Mouse (Mus musculus) embryo, embryonic 11.5 days (tissue): ENCODE data around the gene Mturn.

Source experiments
- DNase-seq: peaks from one replicate; pipeline ENCODE4 v3.0.0-alpha.2; 2012; ENCODE audit warnings: low read depth, low spot score

Gene Mturn

DNA sequence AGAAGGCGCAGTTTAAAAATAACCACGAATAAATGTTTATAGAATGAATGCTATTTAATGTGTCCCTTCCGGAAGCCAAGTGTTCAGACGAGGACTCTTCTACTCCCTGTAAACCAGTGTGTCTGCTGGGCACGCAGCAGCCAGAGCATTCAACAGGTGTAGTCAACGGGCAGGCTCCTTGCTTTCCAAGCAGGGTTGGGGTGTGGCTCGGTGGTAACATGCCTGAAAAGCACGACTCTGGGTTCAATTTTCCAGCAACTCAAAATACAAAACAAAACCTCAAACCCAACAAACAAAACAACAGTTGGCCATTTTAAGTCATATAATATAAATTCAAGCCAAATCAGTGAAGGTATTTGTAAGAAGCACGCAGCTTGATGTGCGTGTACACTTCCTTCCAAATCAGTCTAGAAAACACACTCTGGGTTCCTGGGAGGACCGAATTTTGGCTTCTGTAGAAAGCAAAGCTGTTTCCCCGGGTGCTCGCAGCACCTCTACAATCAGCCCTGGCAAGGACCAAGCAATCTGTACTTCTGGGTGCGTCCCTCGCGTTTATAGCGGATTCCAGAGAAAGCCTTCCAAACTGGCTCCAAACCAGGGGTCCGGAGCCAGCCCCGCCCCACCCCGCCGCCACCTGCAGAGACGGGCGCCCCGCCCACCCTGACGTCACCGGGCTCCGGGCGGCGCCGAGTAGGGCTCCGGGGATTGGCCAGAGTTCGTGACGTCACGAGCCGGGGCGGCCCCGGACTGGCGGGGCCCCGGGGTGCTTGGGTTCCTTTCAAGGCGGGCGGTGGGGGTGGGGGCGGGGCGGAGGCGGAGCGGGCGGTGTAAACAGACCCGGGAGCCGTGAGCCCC, at the start of gene Mturn:
Gene Mturn (plus strand): TSS at position 734 of the 855 bp plus-strand sequence.
- DNase-seq: peak; percentile 90

GRCm38 (mm10) chr6:54639877-54640276, 41.5 kb upstream of the Mturn start:
- no peak for DNase-seq

- no peak for DNase-seq
These were observed 39.5 kb upstream of the Mturn start for GRCm38 (mm10) chr6:54641953-54642352.

- DNase-seq: no peak
These were observed 38.2 kb upstream of the Mturn start for GRCm38 (mm10) chr6:54643181-54643580.

DNA sequence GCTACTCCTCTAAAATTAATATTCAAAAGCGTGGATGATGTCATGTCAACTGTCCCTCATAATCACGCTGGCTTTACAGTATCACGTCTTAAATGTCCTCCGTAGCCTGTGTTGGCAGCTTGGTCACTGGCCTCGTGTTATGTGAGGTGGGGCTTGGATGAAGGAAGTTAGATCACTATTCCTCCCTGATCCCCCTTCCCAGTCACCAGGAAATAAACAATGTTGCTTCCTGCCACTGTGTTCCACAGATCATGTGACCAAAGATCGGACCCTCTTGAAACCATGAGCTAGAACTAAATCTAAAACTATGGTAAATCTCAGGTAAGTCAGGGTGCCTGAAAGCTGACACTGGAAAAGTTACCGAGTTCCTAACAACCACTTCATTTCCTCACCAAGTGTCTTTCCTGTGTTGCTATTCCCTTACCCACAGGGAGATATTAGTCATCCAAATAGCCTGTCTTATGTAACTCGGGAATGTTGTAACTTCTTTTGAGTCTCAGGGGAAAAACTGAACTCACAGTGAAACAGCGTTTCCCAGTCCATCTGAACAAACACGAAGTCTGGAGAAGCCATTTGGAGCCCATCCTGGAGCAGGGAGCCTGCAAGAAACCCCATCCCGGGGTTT, 25.8 kb upstream of the Mturn start:
- no peak for DNase-seq

DNA sequence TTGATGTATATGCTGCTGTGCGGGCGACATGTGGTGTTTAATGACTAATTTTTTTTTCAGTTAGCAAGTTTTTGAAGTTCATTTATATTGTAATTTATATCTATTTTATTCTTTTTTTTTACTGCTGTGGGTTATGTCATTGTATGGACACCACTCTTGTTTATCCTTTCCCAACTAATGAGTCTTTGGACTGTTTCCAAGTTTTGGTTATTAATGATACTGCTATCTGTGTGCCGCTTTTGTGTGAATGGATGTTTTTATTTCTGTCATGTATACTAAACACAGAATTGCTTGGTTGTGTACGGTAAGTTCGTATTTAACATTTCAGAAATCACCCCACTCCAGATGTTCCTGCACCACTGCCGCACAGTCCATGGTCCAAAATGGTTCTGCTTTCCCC, 23.6 kb upstream of the Mturn start:
- no peak for DNase-seq

DNA sequence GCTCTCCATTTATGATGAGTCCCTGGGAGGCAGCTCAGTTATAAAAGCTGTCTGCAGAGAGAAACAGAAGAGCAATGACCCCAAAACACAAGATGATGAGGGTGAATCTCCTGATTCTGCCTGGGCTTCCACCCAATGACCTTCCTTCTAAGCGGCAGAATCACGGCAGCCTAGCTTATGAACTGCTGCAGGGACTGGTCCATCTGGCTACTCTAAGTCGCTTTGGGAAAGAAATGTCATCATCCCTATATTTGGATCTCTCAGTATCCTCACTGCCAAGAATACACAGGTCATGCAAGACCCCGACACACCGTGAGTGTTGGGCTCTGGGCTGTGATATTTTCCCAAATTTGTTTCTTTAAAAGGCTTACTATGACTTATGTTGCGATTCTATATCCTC, 11.6 kb upstream of the Mturn start:
- DNase-seq: no peak

DNA sequence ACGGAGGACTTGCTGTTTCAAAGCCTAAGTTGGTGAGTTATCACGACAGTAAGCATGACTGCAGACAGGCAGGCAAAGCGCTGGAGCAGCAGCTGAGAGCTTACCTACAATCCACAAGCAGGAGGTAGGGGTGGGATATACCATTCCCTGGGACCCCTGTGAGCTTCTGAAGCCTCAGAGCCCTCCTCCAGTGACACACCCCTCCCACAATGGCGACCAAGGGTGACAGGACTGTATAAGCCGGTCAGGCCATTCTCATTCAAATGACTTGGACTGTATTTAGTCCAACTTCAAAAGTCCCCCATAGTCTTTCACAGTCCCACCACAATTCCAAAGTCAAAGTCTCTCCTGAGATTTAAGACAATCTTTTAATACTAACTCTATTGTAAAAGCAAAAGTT, 8.5 kb upstream of the Mturn start:
- DNase-seq: no peak

DNA sequence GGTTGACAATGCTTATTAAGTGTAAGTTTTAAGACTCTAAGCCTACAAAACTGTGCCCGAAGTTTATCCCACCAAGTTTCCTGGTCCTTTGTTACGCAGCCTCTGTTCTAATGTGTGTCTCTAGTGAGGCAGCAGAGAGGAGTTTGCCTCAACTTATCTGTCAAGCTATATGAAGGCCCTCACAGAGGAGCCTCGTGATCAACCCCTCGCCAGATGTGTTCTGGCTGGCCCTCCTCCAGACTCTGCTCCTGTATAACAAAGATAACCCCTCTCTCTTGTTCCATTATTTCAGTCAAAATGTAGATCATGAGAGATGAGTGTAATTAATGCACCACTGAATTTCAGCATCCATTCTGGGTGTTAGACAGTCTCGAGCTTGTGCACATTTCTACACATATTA, 1.7 kb upstream of the Mturn start:
- no peak for DNase-seq

DNA sequence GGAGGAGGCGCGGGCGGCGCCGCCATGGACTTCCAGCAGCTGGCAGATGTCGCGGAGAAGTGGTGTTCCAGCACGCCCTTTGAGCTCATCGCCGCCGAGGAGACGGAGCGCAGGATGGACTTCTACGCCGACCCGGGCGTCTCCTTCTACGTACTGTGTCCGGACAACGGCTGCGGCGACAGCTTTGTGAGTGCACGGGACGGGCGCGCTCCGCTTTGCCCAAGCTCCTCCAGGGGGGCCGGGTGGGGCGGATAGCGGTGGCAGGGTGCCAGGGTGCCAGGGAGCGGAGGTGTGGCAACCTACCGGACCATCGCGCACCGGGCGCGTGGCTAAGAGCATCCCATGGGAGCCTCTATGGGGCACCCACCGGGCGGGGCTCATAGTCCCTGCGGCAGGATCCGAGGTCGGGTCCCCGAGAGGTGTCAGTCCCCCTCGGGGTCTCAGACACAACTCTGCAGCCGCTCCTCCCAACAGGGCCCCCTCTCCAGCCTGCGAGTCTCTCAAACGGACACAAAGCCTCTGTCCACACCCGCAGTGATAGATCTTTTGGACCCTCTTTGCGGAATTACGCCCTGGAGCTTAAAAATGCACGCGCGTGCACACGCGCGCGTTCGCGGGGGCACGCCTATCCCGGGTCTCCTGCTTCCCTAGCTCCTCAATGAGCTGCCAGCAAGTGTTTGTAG, 463 bp downstream of the Mturn start:
- peak; percentile 30 for DNase-seq

DNA sequence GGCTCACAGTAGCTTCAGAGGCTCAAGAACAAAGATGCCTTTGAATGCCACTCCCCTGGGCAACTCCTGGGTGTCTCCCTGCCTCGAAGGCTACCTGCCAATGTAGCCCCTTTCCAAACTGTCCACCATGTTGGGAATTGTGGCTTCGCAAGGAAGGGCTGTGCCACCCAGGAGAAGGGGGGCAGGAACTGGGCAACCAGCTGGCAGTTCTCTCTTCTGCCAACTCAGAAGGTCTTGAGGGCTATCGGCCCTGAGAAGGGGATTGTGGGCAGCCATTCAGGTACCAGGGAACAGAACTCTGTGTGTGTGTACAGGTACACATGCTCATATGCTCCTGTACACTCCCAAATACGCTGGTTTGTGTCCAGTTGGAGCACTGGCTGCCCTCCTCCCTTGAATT, 2.7 kb downstream of the Mturn start:
- no peak for DNase-seq

- no peak for DNase-seq
These were observed 3.7 kb downstream of the Mturn start for GRCm38 (mm10) chr6:54685103-54685502.

DNA sequence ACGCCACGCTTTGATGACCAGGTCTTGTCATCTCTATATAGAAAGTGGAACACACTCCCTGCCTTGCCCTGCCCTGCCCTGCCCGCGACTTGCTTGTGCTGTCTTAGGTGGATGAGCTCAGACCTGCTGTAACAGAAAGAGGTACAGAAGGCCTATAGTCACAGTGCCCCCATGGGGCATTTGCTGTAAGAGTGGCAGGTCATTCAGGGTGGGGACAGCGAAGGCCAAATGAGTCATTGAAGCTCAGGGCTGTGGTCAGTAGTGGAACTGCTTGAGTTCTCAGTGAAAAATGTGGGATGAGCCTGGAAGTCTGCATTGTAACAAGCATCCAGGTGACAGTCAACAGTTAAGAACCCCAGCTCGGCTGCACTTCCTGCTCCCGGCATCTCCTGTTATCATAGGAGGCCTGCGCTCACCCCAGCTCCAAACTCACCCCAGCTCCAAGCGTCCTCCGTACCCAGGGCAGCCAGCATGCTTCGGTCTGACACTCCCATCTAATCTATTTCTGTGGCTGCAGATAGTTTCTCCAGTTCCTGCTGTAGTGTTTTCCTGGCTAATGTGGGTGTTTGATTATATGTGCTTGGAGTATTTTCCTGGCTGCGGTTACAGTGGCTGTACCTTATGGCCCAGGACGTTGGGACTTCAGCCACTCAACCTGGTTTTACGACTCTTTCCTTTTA, 4.4 kb downstream of the Mturn start:
- DNase-seq: no peak

DNA sequence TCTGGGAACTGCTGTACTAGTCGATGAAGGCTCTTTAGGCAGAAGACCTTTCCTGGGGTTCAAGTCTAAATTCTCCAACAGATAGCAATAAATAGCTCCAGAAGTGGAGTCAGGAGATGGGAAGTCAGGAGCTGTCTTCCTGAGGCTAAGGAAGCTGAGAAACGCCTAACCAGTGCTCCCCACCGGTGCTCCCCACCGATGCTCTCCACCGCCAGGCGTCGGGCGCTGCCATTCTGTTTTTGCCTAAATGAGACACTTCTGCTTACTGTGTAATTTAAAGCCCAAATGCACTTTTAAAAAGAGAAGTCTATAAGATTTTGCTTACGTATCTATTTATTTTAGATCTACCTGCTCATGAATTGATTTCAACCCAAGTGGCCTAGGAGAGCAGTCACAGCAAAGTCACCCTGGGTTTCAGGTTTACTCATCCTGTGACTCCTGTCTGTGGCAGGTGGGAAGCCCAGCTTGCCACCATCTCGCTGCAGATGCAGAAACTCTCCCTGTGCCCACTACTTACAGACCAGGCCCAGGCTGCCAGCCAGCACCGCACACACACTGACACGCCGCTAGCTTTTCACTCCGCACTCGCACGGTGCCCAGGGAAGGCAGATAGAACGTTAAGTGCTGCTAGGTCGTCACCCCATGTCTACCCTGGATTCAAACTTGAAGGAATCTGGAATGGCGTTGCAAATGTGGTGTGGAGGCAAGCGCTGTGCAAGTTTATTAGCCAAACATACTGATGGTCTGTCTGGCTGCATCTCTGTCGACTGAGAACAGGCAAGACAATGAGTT, 5.7 kb downstream of the Mturn start:
- no peak for DNase-seq

DNA sequence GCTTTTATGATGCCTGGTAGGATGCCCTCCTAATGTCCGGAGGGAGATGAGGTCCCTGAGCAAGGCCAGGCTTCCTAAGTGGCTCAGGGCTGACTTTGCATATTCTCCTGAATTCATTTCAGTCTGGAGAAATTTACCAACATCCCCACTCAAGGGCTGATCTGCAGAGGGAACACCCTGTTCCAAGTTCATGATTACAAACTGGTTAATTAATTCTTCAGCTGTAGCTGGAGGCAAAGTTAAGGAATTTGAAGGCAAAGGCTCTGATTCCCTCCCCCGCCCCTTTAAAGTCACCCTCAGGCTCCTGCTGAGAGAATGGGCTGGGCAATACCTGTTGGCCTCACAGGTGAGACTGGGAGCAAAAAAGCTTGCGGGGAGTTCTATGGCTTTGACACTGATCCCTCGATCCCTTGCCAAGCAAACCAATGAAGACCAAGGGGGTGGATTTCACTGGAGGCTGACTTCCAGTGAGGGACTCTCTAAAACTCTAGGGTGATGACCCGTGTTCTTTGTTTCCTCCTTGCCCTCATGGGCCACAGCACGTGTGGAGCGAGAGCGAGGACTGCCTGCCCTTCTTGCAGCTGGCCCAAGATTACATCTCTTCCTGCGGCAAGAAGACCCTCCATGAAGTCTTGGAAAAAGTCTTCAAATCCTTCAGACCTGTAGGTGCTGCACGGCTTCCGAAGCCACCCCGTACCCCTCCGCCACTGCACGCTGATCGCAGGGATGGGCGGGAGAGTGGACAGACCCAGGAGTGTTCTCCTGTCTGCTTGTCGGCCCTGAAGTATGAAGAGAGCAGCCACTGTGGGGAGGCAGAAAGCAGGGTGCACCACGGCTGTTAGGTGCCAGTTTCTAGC, 7.3 kb downstream of the Mturn start:
- DNase-seq: no peak

DNA sequence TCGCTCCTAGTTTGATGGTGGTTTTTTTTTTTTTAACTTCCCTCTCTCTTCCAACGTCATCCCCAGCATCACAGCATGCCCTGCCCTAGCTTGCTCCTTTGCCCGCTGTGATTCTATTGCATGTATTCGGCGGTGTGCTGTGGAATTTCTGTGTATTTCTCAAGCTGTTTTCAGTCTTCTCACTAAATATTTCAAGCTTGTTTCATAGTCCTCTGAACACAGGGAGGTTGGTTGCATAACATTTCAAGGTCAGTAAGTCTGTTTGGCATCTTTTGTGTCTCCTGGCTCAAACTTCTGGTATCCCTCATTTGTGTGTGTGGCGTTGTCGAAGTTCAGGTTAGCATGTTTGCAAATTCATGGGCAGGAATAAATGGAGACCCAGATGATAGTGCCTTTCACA, 8.3 kb downstream of the Mturn start:
- DNase-seq: no peak

GRCm38 (mm10) chr6:54690838-54691237, 9.4 kb downstream of the Mturn start:
- no peak for DNase-seq

- DNase-seq: no peak
These were observed 10.1 kb downstream of the Mturn start for GRCm38 (mm10) chr6:54691368-54692116.

GRCm38 (mm10) chr6:54692201-54692600, 10.8 kb downstream of the Mturn start:
- no peak for DNase-seq

DNA sequence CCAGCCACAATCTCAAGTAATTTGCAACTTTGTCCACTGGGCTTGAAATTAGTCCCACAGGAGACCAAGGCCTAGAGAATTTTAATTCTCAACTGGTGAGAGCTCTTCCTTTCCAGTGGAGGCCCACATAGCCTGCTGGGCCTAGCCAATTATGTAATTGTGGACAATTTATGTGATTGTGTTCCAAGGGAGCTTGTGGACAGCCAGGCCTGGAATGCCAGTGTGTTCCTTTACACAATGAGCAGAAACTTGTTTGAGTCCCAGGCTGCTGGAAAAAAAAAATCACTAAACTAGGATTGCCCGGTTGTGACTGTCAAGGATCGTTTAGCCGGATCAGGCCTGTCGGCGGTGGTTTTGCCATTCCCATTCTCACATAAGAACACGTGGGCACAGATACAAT, 11.9 kb downstream of the Mturn start:
- DNase-seq: no peak
